Mouse (Mus musculus) liver, embryonic 11.5 days (tissue): ENCODE measurements around the gene Ctsa. TPM values are rescaled to one million over a fixed set of nuclear protein-coding genes. Genes with fewer than 3 reads are reported as not detected.
A peak's percentile ranks its signal among the peaks of the same experiment; 100 is the strongest.

Experiments used
- ATAC-seq: fragments of 200-750 bp; cut with Nextera tagmentation; replicated peaks from 2 replicates; pipeline ENCODE4 v1.8.0; 2017; ENCODE audit warnings: moderate number of reproducible peaks, mild to moderate bottlenecking, moderate TSS enrichment, moderate library complexity; ENCODE audit not compliant: low FRiP score
- DNase-seq: peaks from one replicate; pipeline ENCODE4 v3.0.0-alpha.2; 2017; ENCODE audit warnings: low spot score
- H3K27ac ChIP-seq: fragments of 300-500 bp; sonication (generic); 2 replicates; pipeline ENCODE4 v1.5.1; 2014; ENCODE audit warnings: mild to moderate bottlenecking, low read depth, low read length, control low read depth
- H3K27me3 ChIP-seq: fragments of 300-500 bp; sonication (generic); replicated peaks from 2 replicates; pipeline ENCODE4 v1.6.1; 2014; ENCODE audit warnings: low read length, mixed read lengths; ENCODE audit not compliant: control insufficient read depth, insufficient read depth
- H3K36me3 ChIP-seq: fragments of 300-500 bp; sonication (generic); 2 replicates; pipeline ENCODE4 v1.6.1; 2014; ENCODE audit warnings: mild to moderate bottlenecking, low read length, moderate library complexity, mixed read lengths; ENCODE audit not compliant: control insufficient read depth, insufficient read depth
- H3K4me1 ChIP-seq: fragments of 300-500 bp; sonication (generic); replicated peaks from 2 replicates; pipeline ENCODE4 v1.6.1; 2014; ENCODE audit warnings: low read length, mixed read lengths; ENCODE audit not compliant: control insufficient read depth, insufficient read depth
- H3K4me2 ChIP-seq: fragments of 300-500 bp; sonication (generic); 2 replicates; pipeline ENCODE4 v1.6.1; 2014; ENCODE audit warnings: mild to moderate bottlenecking, control low read depth, moderate library complexity
- H3K4me3 ChIP-seq: fragments of 300-500 bp; sonication (generic); 2 replicates; pipeline ENCODE4 v1.5.1; 2014; ENCODE audit warnings: low read depth, low read length, control low read depth
- H3K9ac ChIP-seq: fragments of 300-500 bp; sonication (generic); 2 replicates; pipeline ENCODE4 v1.6.1; 2014; ENCODE audit warnings: low read depth, low read length, control low read depth
- H3K9me3 ChIP-seq: fragments of 300-500 bp; sonication (generic); 2 replicates; pipeline ENCODE4 v1.6.1; 2016; ENCODE audit warnings: low read length, inconsistent platforms, mixed read lengths; ENCODE audit not compliant: control insufficient read depth
- WGBS: fragments of 180-500 bp; shearing (Covaris S2); extraction: QIAGEN DNeasy Blood & Tissue Kit; methylation state at CpG from one replicate; pipeline ENCODE4 v1.1.7; 2014; 5-methylcytosine and 5-hydroxymethylcytosine counted together
- polyA plus RNA-seq: library from polyadenylated mRNA; unstranded; fragments of >200 nt; fragmentation: Nextera tagmentation; extraction: Ambion mirVana; gene quantifications from 2 replicates; pipeline ENCODE4 v1.2.1, GENCODE M21; 2014

The Ctsa gene
- 97.2 and 103 TPM in 2 replicates for polyA plus RNA-seq

DNA sequence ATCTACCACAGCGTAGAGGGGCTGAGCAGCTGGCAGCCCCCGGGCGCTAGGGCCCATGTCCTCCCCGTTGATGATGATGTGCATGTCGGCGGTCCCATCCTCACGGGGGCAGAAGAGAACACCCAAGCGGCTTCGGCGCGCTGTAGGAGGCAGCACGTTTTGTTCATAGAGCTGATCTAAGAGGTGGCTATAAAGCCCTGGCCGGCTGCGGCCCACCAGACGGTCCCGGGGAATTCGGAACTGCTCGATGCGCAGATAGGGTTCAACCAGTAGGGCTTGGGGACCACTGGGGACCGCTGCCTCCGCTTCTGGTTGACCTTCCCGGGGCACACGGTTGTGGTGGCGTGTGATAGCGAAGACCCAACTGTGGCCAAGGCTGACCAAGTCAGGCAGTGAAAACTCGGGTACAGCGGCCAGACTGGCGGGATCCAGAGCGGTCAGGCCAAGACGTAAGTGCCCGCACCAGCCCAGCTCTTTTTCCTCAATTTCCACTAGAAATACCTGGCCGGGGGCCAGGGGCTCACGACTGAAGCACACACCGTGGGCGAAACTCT, at the start of gene Ctsa:
Gene Ctsa (plus strand): TSS at position 126 of the 554 bp plus-strand sequence.
- peak within 1 kb of the TSS; percentile 77 for H3K4me3 ChIP-seq
- H3K4me1 ChIP-seq: peaks cover 10% of the 10 kb centered on the region
- H3K4me2 ChIP-seq: peak within 1 kb of the TSS; percentile 100
- ATAC-seq: peak; percentile 84
- peak; percentile 79 for DNase-seq
- H3K9ac ChIP-seq: peak within 1 kb of the TSS; percentile 87
- H3K36me3 ChIP-seq: peaks cover 3% of the 10 kb centered on the region; the same call in 1 of the 2 replicates
- H3K27me3 ChIP-seq: no peaks in the 10 kb centered on the region
- peak within 1 kb of the TSS; percentile 79 for H3K27ac ChIP-seq
- WGBS: 1% methylated on average over 35 of the region's 35 CpGs
- no peaks in the 10 kb centered on the region for H3K9me3 ChIP-seq

DNA sequence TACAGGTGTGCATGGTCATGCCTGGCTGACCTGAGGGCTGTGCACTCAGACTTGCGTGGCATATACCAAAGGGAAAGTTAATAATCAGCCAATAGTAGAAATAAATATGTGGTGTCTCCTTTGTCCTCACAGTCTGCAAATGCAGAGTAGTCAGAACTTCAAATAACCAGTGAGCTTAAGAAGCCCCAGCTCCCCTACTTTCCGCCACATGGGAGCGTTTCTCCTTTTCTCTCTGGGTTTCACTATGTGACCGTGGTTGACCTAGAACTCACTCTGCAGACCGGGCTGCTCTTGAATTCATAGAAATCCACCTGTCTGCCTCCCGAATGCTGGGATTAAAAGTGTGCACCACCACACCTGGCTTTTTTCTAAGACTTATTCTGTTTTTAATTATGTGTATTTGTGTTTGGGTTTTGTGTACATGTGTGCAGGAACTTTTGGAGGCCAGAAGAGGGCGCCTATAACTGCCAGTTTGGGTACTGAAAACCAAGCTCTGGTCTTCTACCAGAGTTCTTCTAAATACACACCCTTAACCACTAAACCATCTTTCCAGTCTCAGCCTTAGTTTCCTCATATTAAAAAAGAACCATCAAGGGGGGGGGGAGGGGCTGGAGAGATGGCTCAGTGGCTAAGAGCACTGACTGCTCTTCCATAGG, 48.6 kb upstream of the Ctsa start:
- Histone ChIP-seq H3K4me3 (no peak overlapping the region), H3K27me3 (peaks cover 3% of the 10 kb centered on the region), H3K9ac (no peak overlapping the region), H3K4me1 (0 out of 2 replicates have a peak, but pooled peaks cover 14% of the 10 kb centered on the region), H3K9me3 (no peaks in the 10 kb centered on the region), H3K27ac (no peak overlapping the region), H3K4me2 (no peak overlapping the region; the same call in 1 of the 2 replicates), H3K36me3 (no peaks in the 10 kb centered on the region)
- DNase-seq (no peak), ATAC-seq (no peak)
- WGBS: 71% methylated on average over 7 of the region's 7 CpGs

DNA sequence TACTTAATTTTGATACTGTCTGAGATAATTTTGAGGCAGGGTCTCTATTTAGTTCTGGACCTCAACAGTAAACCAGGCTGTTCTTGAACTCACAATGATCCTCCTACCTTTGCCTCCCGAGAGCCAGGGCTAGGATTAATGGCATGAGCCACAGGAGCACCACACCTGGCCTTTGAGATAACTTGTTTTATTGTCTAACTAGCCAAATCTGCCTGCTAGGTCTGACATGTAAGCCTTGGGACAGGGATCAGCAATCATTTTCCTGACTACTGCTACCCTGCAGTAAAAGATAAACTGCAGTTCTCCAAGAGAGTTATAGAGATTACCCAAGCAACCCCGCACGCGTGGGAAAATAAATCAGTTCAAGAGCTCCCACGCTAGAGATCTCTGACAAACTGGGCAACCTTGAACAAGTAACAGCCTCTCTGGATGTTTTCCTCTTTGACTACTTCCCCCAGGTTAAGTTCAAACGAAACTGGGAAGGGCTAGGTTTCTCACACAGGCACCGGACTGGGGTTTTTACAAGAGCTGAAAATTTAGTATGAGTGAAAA, 47.7 kb upstream of the Ctsa start:
- no peak for ATAC-seq
- 6% methylated on average over 7 of the region's 7 CpGs for WGBS
- Histone ChIP-seq H3K4me3 (peak overlapping the region; percentile 70), H3K9ac (peak overlapping the region; percentile 66), H3K27me3 (peaks cover 3% of the 10 kb centered on the region), H3K4me2 (peak overlapping the region; percentile 91), H3K9me3 (no peaks in the 10 kb centered on the region), H3K27ac (0 out of 2 replicates have a peak overlapping the region, but pooled peaks have one; percentile 69), H3K4me1 (0 out of 2 replicates have a peak, but pooled peaks cover 14% of the 10 kb centered on the region), H3K36me3 (no peaks in the 10 kb centered on the region)
- DNase-seq: no peak

DNA sequence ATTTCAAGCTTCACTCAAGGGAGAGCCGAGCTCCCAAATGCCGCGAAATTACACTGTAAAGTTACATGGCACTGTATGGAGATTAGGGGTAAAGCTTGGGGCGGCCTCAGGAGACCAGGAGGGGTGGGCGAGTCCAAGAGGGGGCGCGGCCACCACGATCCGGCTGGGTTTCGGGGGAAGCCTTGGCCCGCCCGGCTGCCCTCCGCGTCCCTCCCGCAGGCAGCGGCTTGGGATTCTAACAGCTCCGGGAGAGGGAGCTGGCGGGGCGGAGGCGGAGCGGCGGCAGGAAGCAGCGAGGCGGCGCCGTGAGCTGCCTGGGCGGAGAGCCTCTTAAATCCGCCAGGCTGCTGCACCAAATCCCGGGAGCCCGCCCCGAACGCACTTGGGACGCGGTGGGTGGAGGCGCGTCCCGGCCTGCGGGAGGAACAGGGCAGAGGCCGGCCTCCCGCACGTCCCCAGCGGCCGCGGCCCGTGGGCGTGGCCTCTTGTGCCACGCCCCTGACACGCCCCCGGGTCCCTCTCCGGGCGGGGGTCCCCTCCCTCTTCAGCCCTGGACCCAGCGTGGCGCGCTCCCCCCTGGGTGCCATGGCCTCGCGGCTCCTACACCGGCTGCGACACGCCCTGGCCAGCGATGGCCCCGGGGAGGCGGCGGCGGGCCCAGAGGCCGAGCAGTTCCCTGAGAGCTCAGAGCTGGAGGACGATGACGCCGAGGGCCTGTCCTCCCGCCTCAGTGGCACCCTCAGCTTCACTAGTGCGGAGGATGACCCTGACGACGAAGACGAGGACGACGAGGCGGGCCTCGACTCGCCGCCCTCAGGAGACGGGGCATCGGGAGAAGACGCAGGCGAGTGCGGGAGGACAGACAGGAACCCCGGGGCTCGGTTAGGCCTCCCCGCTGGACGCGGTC, 46.9 kb upstream of the Ctsa start, which contains the start of gene Snx21:
Gene Snx21 (plus strand): TSS at position 343 of the 907 bp plus-strand sequence.
- Histone ChIP-seq H3K27ac (peak within 1 kb of the TSS; percentile 69), H3K9me3 (no peaks in the 10 kb centered on the region), H3K9ac (peak within 1 kb of the TSS; percentile 66), H3K4me2 (peak within 1 kb of the TSS; percentile 91), H3K27me3 (peaks cover 3% of the 10 kb centered on the region; the same call in 1 of the 2 replicates), H3K4me3 (peak within 1 kb of the TSS; percentile 70), H3K36me3 (no peaks in the 10 kb centered on the region), H3K4me1 (0 out of 2 replicates have a peak, but pooled peaks cover 14% of the 10 kb centered on the region)
- ATAC-seq (peak; percentile 82), DNase-seq (peak; percentile 88)
- WGBS: under 1% methylated on average over 84 of the region's 89 CpGs

DNA sequence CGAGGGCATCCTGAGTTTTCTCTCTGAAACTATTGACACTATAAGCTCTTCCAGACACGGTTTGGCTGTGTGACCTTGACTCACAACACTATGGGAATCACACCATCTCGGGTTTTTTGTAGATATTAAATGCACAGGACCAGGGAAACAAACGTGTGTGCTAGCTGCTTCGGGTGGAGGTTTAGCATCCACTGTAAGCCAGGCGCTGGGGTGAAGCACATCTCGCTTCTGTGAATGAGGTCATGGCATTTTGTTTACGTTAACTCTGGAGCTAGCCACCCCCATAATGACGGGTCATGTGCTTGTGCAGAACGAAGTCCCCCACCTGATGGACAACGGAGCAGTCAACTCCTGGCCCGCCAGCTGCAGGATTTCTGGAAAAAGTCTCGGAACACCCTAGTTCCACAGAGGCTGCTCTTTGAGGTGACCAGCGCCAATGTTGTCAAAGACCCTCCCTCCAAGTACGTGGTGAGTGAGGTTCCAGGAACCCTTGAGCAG, 46.2 kb upstream of the Ctsa start:
- DNase-seq (no peak), ATAC-seq (0 out of 2 replicates have a peak, but pooled peaks have one; percentile 3)
- 12% methylated on average over 15 of the region's 15 CpGs for WGBS

DNA sequence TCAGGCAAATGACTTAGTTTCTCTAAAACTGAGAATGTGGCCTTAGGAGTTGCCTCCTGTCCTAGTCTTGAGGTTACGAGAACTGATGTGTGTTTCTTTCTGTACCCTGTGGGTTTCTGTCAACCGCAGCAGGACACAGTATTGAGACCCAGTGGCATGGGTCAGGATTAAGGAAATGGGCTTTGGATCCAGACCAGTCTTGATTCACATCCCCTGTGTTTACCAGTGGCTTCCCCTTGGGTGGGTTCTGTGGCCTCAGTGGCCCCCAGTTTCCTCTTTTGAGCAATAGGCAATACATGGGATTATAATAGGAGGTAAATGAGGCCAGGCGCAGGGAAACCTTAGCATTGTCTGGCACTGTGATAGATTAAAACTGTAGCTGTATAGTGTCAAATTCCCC, 45.6 kb upstream of the Ctsa start:
- no peak overlapping the region for H3K27ac ChIP-seq
- H3K36me3 ChIP-seq: no peaks in the 10 kb centered on the region
- H3K27me3 ChIP-seq: peaks cover 3% of the 10 kb centered on the region; the same call in 1 of the 2 replicates
- H3K4me1 ChIP-seq: 0 out of 2 replicates have a peak, but pooled peaks cover 14% of the 10 kb centered on the region
- WGBS: 74% methylated on average over 3 of the region's 3 CpGs
- H3K9me3 ChIP-seq: no peaks in the 10 kb centered on the region
- H3K4me3 ChIP-seq: no peak overlapping the region; the same call in 1 of the 2 replicates
- no peak overlapping the region for H3K9ac ChIP-seq
- peak overlapping the region; percentile 91; the same call in 1 of the 2 replicates for H3K4me2 ChIP-seq
- DNase-seq (no peak), ATAC-seq (no peak)

More for the DNA sequence above, 46.2 kb upstream of the Ctsa start:
- Histone ChIP-seq H3K36me3 (no peaks in the 10 kb centered on the region), H3K27me3 (peaks cover 3% of the 10 kb centered on the region; the same call in 1 of the 2 replicates), H3K4me1 (0 out of 2 replicates have a peak, but pooled peaks cover 14% of the 10 kb centered on the region), H3K9me3 (no peaks in the 10 kb centered on the region), H3K4me2 (peak overlapping the region; percentile 91), H3K9ac (peak overlapping the region; percentile 66), H3K4me3 (peak overlapping the region; percentile 70), H3K27ac (no peak overlapping the region)

DNA sequence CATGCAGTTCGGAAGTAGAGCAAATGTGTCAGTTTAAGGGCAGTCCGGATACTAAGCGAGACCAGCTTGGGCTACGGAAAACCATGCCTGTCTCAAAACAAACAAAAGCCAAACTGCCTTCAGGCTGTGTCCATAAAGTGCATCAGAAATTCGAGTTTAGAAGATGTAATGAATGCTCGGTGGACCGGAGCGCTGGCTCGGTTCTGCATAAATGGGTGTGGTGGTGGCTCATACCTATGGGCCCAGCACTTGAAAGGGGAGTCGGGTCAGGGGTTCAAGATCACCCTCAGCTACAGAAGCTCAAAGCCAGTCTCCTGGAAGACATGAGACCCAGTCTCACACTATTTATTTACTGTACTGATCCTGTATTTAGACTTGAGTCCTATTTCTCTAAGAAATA, 44.9 kb upstream of the Ctsa start:
- no peak for ATAC-seq
- 88% methylated on average over 10 of the region's 10 CpGs for WGBS

More for the DNA sequence above, 44.9 kb upstream of the Ctsa start:
- Histone ChIP-seq H3K4me2 (no peak overlapping the region), H3K27ac (no peak overlapping the region), H3K9ac (no peak overlapping the region), H3K27me3 (0 out of 2 replicates have a peak, but pooled peaks cover 3% of the 10 kb centered on the region), H3K9me3 (no peaks in the 10 kb centered on the region), H3K36me3 (peaks cover 6% of the 10 kb centered on the region), H3K4me1 (0 out of 2 replicates have a peak, but pooled peaks cover 14% of the 10 kb centered on the region), H3K4me3 (no peak overlapping the region)
- no peak for DNase-seq
